Mouse (Mus musculus) heart, embryonic 10.5 days (tissue): ENCODE results near the gene Tpte. TPM values are rescaled to one million over a fixed set of nuclear protein-coding genes. Genes with fewer than 3 reads are reported as not detected.
"Not testable (repeated sequence)": the region's sequence is repeated elsewhere in the genome, so short reads cannot be mapped to it uniquely, and the experiment has no call there.

Experiments used
- DNase-seq: peaks from one replicate; pipeline ENCODE4 v3.0.0-alpha.2; 2017; ENCODE audit warnings: low spot score
- H3K27ac ChIP-seq: fragments of 300-500 bp; sonication (generic); 2 replicates; pipeline ENCODE4 v1.5.1; 2016; ENCODE audit warnings: mild to moderate bottlenecking
- H3K27me3 ChIP-seq: fragments of 300-500 bp; sonication (generic); 2 replicates; pipeline ENCODE4 v1.6.1; 2016; ENCODE audit warnings: mild to moderate bottlenecking; ENCODE audit not compliant: poor library complexity, insufficient read depth, severe bottlenecking
- H3K36me3 ChIP-seq: fragments of 300-500 bp; sonication (generic); 2 replicates; pipeline ENCODE4 v1.6.1; 2016; ENCODE audit warnings: mild to moderate bottlenecking, moderate library complexity
- H3K4me1 ChIP-seq: fragments of 300-500 bp; sonication (generic); 2 replicates; pipeline ENCODE4 v1.6.1; 2016; ENCODE audit warnings: mild to moderate bottlenecking
- H3K4me3 ChIP-seq: fragments of 300-500 bp; sonication (generic); 2 replicates; pipeline ENCODE4 v1.5.1; 2016; ENCODE audit warnings: mild to moderate bottlenecking, moderate library complexity
- H3K9me3 ChIP-seq: fragments of 300-500 bp; sonication (generic); 2 replicates; pipeline ENCODE4 v1.6.1; 2016; ENCODE audit warnings: mild to moderate bottlenecking, moderate library complexity
- WGBS: fragments of 180-500 bp; shearing (Covaris S2); methylation state at CpG from one replicate; pipeline ENCODE4 v1.1.7; 2016; 5-methylcytosine and 5-hydroxymethylcytosine counted together
- polyA plus RNA-seq: library from polyadenylated mRNA; unstranded; fragments of >200 nt; fragmentation: Nextera tagmentation; extraction: Ambion mirVana; gene quantifications from 2 replicates; pipeline ENCODE4 v1.2.1, GENCODE M21; 2016

The Tpte gene
- polyA plus RNA-seq, 1 experiment from 2014 or later: not detected

- no peak for DNase-seq
- WGBS: 82% methylated on average over 3 of the region's 3 CpGs
Measured at GRCm38 (mm10) chr8:22273142-22273541, 10.1 kb upstream of the Tpte start.

GRCm38 (mm10) chr8:22274641-22275040, 8.6 kb upstream of the Tpte start:
- Histone ChIP-seq H3K27ac (no peak overlapping the region), H3K4me1 (no peaks in the 10 kb centered on the region), H3K9me3 (no peaks in the 10 kb centered on the region), H3K36me3 (no peaks in the 10 kb centered on the region), H3K27me3 (no peaks in the 10 kb centered on the region), H3K4me3 (no peak overlapping the region)
- 57% methylated on average over 10 of the region's 10 CpGs for WGBS
- DNase-seq: no peak

More at GRCm38 (mm10) chr8:22273142-22273541, 10.1 kb upstream of the Tpte start:
- Histone ChIP-seq H3K9me3 (0 out of 2 replicates have a peak, but pooled peaks cover 3% of the 10 kb centered on the region), H3K27me3 (no peaks in the 10 kb centered on the region), H3K36me3 (no peaks in the 10 kb centered on the region), H3K27ac (no peak overlapping the region), H3K4me1 (no peaks in the 10 kb centered on the region), H3K4me3 (no peak overlapping the region)

- H3K9me3 ChIP-seq: no peaks in the 10 kb centered on the region
- H3K4me3 ChIP-seq: no peak overlapping the region
- no peak for DNase-seq
- 58% methylated on average over 2 of the region's 2 CpGs for WGBS
- H3K27me3 ChIP-seq: no peaks in the 10 kb centered on the region
- no peak overlapping the region for H3K27ac ChIP-seq
- peaks cover 6% of the 10 kb centered on the region for H3K4me1 ChIP-seq
- H3K36me3 ChIP-seq: no peaks in the 10 kb centered on the region
Measured at GRCm38 (mm10) chr8:22302326-22302725, 19.1 kb downstream of the Tpte start.

- H3K36me3 ChIP-seq: no peaks in the 10 kb centered on the region
- peak overlapping the region; percentile 44 for H3K4me3 ChIP-seq
- H3K27me3 ChIP-seq: no peaks in the 10 kb centered on the region
- H3K9me3 ChIP-seq: no peaks in the 10 kb centered on the region
- no peak overlapping the region for H3K27ac ChIP-seq
- H3K4me1 ChIP-seq: peaks cover 6% of the 10 kb centered on the region
- WGBS: 22% methylated on average over 7 of the region's 7 CpGs
- DNase-seq: no peak
Measured at GRCm38 (mm10) chr8:22302896-22303306, 19.7 kb downstream of the Tpte start.

GRCm38 (mm10) chr8:22304045-22304444, 20.8 kb downstream of the Tpte start:
- 88% methylated on average over 9 of the region's 9 CpGs for WGBS
- not testable (repeated sequence) for H3K4me1 ChIP-seq, H3K36me3 ChIP-seq, H3K27ac ChIP-seq, H3K27me3 ChIP-seq, H3K9me3 ChIP-seq, DNase-seq, H3K4me3 ChIP-seq

- DNase-seq: no peak
- Histone ChIP-seq H3K27me3 (no peaks in the 10 kb centered on the region), H3K9me3 (no peaks in the 10 kb centered on the region), H3K27ac (no peak overlapping the region), H3K4me3 (no peak overlapping the region), H3K4me1 (peaks cover 6% of the 10 kb centered on the region), H3K36me3 (no peaks in the 10 kb centered on the region)
- 80% methylated on average over 10 of the region's 10 CpGs for WGBS
Measured at GRCm38 (mm10) chr8:22306999-22307398, 23.8 kb downstream of the Tpte start.

GRCm38 (mm10) chr8:22311446-22311845, 28.2 kb downstream of the Tpte start:
- no peak for DNase-seq
- Histone ChIP-seq H3K36me3 (no peaks in the 10 kb centered on the region), H3K4me3 (no peak overlapping the region), H3K27ac (no peak overlapping the region), H3K4me1 (no peaks in the 10 kb centered on the region), H3K27me3 (no peaks in the 10 kb centered on the region), H3K9me3 (no peaks in the 10 kb centered on the region)
- 69% methylated on average over 9 of the region's 9 CpGs for WGBS

- no peak overlapping the region for H3K27ac ChIP-seq
- no peaks in the 10 kb centered on the region for H3K9me3 ChIP-seq
- no peak overlapping the region for H3K4me3 ChIP-seq
- H3K4me1 ChIP-seq: no peaks in the 10 kb centered on the region
- WGBS: 84% methylated on average over 13 of the region's 13 CpGs
- no peaks in the 10 kb centered on the region for H3K36me3 ChIP-seq
- H3K27me3 ChIP-seq: no peaks in the 10 kb centered on the region
- DNase-seq: no peak
Measured at GRCm38 (mm10) chr8:22335426-22335825, 52.2 kb downstream of the Tpte start.

- Histone ChIP-seq H3K4me1 (no peaks in the 10 kb centered on the region), H3K9me3 (no peaks in the 10 kb centered on the region), H3K27ac (no peak overlapping the region), H3K36me3 (no peaks in the 10 kb centered on the region), H3K27me3 (no peaks in the 10 kb centered on the region), H3K4me3 (no peak overlapping the region)
- WGBS: 86% methylated on average over 6 of the region's 6 CpGs
- no peak for DNase-seq
Measured at GRCm38 (mm10) chr8:22359359-22359758, 76.1 kb downstream of the Tpte start.

- Histone ChIP-seq H3K4me3 (no peak overlapping the region), H3K27ac (no peak overlapping the region), H3K36me3 (no peaks in the 10 kb centered on the region), H3K27me3 (no peaks in the 10 kb centered on the region), H3K4me1 (no peaks in the 10 kb centered on the region), H3K9me3 (no peaks in the 10 kb centered on the region)
- WGBS: 82% methylated on average over 6 of the region's 6 CpGs
- no peak for DNase-seq
Measured at GRCm38 (mm10) chr8:22359882-22360281, 76.6 kb downstream of the Tpte start.

GRCm38 (mm10) chr8:22376311-22376710, 93.1 kb downstream of the Tpte start:
- WGBS: 89% methylated on average over 5 of the region's 5 CpGs
- no peak overlapping the region for H3K27ac ChIP-seq
- H3K9me3 ChIP-seq: no peaks in the 10 kb centered on the region
- no peaks in the 10 kb centered on the region for H3K4me1 ChIP-seq
- no peak overlapping the region for H3K4me3 ChIP-seq
- H3K36me3 ChIP-seq: peaks cover 18% of the 10 kb centered on the region
- no peak for DNase-seq
- no peaks in the 10 kb centered on the region for H3K27me3 ChIP-seq

- WGBS: 46% methylated on average over 5 of the region's 5 CpGs
- DNase-seq: peak; percentile 79
- no peak overlapping the region for H3K4me3 ChIP-seq
- peaks cover 24% of the 10 kb centered on the region for H3K36me3 ChIP-seq
- H3K4me1 ChIP-seq: no peaks in the 10 kb centered on the region
- H3K27ac ChIP-seq: no peak overlapping the region
- no peaks in the 10 kb centered on the region for H3K27me3 ChIP-seq
- H3K9me3 ChIP-seq: no peaks in the 10 kb centered on the region
Measured at GRCm38 (mm10) chr8:22376903-22377302, 93.7 kb downstream of the Tpte start.

GRCm38 (mm10) chr8:22380934-22381333, 97.7 kb downstream of the Tpte start:
- DNase-seq: no peak
- no peaks in the 10 kb centered on the region for H3K27me3 ChIP-seq
- H3K9me3 ChIP-seq: no peaks in the 10 kb centered on the region
- no peaks in the 10 kb centered on the region for H3K4me1 ChIP-seq
- WGBS: 93% methylated on average over 11 of the region's 11 CpGs
- H3K4me3 ChIP-seq: no peak overlapping the region
- no peak overlapping the region for H3K27ac ChIP-seq
- H3K36me3 ChIP-seq: peaks cover 49% of the 10 kb centered on the region

- Histone ChIP-seq H3K36me3 (peaks cover 56% of the 10 kb centered on the region), H3K27me3 (no peaks in the 10 kb centered on the region), H3K4me3 (no peak overlapping the region), H3K9me3 (no peaks in the 10 kb centered on the region), H3K27ac (no peak overlapping the region), H3K4me1 (no peaks in the 10 kb centered on the region)
- no peak for DNase-seq
- WGBS: 77% methylated on average over 19 of the region's 19 CpGs
Measured at GRCm38 (mm10) chr8:22382824-22383595, 99.8 kb downstream of the Tpte start.
